ENCODE assay signal across 19 mouse cellular contexts in genomic region chr9:61070861-61071260, GRCm38 (mm10).
DNase-seq lines count a peak whose midpoint lies in the region; ATAC-seq lines count a peak whose summit lies in the region.
"Had no signal": no experiment of that assay in that cellular context is flagged by ENCODE, and none has a peak within 500 bp of the region (broad histone marks: within the 10 kb centered on the region; RNA-seq: fewer than 3 reads in every experiment).

No protein-coding gene starts in this region.

- H3K27ac ChIP-seq in midbrain, embryonic 10.5 days (replicated peaks) = no peak overlapping the region
- H3K27ac ChIP-seq in midbrain, embryonic 15.5 days = no peak overlapping the region; the same call in 1 of the 2 replicates
- H3K27ac ChIP-seq in hindbrain, embryonic 14.5 days = no peak overlapping the region

- H3K9me3 ChIP-seq in midbrain, embryonic 10.5 days (replicated peaks) = no peaks in the 10 kb centered on the region
- H3K9me3 ChIP-seq in midbrain, embryonic 15.5 days = no peaks in the 10 kb centered on the region
- no peaks in the 10 kb centered on the region for H3K9me3 ChIP-seq in hindbrain, embryonic 14.5 days (ENCODE audit: control insufficient read depth, low read length)

- H3K4me2 ChIP-seq in midbrain, embryonic 15.5 days = no peak overlapping the region
- H3K4me2 ChIP-seq in hindbrain, embryonic 14.5 days (replicated peaks) = no peak overlapping the region

- no peak for ATAC-seq in midbrain, embryonic 15.5 days (replicated peaks)
- no peak for ATAC-seq in hindbrain, embryonic 14.5 days (ENCODE audit: low FRiP score)
- ATAC-seq: forebrain, postnatal 0 days had no signal

- no peak overlapping the region for H3K9ac ChIP-seq in midbrain, embryonic 15.5 days
- no peak overlapping the region for H3K9ac ChIP-seq in hindbrain, embryonic 14.5 days
- H3K9ac ChIP-seq: forebrain, postnatal 0 days had no signal

- no peaks in the 10 kb centered on the region for H3K36me3 ChIP-seq in midbrain, embryonic 10.5 days
- no peaks in the 10 kb centered on the region for H3K36me3 ChIP-seq in midbrain, embryonic 15.5 days (replicated peaks)
- H3K36me3 ChIP-seq in hindbrain, embryonic 14.5 days (replicated peaks; ENCODE audit: control insufficient read depth, insufficient read depth) = no peaks in the 10 kb centered on the region

- peak; percentile 38 for DNase-seq in midbrain, embryonic 10.5 days (ENCODE audit: low spot score)
- DNase-seq in embryo, embryonic 11 days = peak; percentile 66
- DNase-seq in hindbrain, embryonic 14.5 days (ENCODE audit: low spot score) = peak; percentile 25
- DNase-seq in retina, embryonic 14.5 days (ENCODE audit: low spot score) = peak; percentile 82
- DNase-seq in thymus, postnatal 36 days = no peak
- no peak for DNase-seq in layer of hippocampus, adult 9-11 months
- DNase-seq: adrenal gland, postnatal 36 days; B cell, adult 2 months; cerebellum, adult 2 months; cerebellum, postnatal 36 days; forebrain, postnatal 0 days; heart, adult 11 months; heart, postnatal 36 days; kidney, adult 9 months; kidney, postnatal 36 days; liver; lung, postnatal 10 days; thymus, adult 2 months had no signal

- peaks cover 36% of the 10 kb centered on the region for H3K4me1 ChIP-seq in midbrain, embryonic 10.5 days
- H3K4me1 ChIP-seq in midbrain, embryonic 15.5 days = peaks cover 18% of the 10 kb centered on the region
- H3K4me1 ChIP-seq in hindbrain, embryonic 14.5 days (replicated peaks; ENCODE audit: control insufficient read depth, insufficient read depth, low read length) = peaks cover 17% of the 10 kb centered on the region

- peaks cover 75% of the 10 kb centered on the region for H3K27me3 ChIP-seq in midbrain, embryonic 10.5 days (ENCODE audit: low read depth, poor library complexity, severe bottlenecking)
- H3K27me3 ChIP-seq in midbrain, embryonic 15.5 days (replicated peaks) = no peaks in the 10 kb centered on the region
- H3K27me3 ChIP-seq in hindbrain, embryonic 14.5 days (ENCODE audit: control insufficient read depth, insufficient read depth, low read length) = no peaks in the 10 kb centered on the region

- no peak overlapping the region for H3K4me3 ChIP-seq in midbrain, embryonic 10.5 days
- no peak overlapping the region for H3K4me3 ChIP-seq in midbrain, embryonic 15.5 days
- H3K4me3 ChIP-seq in hindbrain, embryonic 14.5 days (replicated peaks; ENCODE audit: low read length) = no peak overlapping the region

- WGBS in midbrain, embryonic 10.5 days = 18% methylated on average over 9 of the region's 9 CpGs
- WGBS in midbrain, embryonic 15.5 days = 17% methylated on average over 9 of the region's 9 CpGs
- 19% methylated on average over 9 of the region's 9 CpGs for WGBS in hindbrain, embryonic 14.5 days

Comparison
In these comparisons a context has a peak if more than half of its experiments do, and no peak if none do; other contexts are left out.
1. DNase-seq: peak in midbrain, embryonic 10.5 days (single experiment), embryo, embryonic 11 days (single experiment), hindbrain, embryonic 14.5 days (single experiment) and retina, embryonic 14.5 days (single experiment); none in thymus, postnatal 36 days (0 of 2) and layer of hippocampus, adult 9-11 months (single experiment).